ENCODE assay signal across 11 mouse cellular contexts in the genomic region with DNA sequence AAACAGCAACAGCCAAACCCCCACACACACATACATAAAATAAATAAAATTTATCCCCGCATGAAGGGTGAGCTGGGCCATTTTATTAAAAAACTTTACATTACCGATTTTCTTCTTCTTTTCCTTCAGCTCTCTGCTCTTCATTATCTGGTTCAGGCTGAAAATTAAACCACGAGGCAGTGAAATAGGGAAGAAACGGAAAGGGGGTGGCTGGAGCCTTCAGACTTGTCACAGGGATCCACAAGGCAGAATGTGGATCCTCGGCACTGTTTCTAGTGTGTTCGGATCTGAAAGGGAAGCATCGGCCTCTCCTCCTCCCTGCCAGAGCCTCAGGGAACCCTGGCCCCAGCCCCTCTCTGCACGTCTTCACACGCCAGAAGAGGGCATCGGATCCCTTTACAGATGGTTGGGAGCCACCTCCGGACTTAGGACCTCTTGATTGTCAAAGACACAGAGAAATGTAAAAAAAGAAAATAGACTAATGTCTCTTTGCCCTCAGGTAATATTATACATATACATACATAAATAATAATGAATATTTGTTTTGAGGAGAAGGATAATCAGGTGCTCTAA. TPM values are rescaled to one million over a fixed set of nuclear protein-coding genes. Genes with fewer than 3 reads are reported as not detected.
DNase-seq lines count a peak whose midpoint lies in the region; ATAC-seq lines count a peak whose summit lies in the region.
"Had no signal": no experiment of that assay in that cellular context is flagged by ENCODE, and none has a peak within 500 bp of the region (broad histone marks: within the 10 kb centered on the region; RNA-seq: fewer than 3 reads in every experiment).

No protein-coding gene starts in this region.

- no peaks in the 10 kb centered on the region for H3K36me3 ChIP-seq in heart, embryonic 13.5 days
- H3K36me3 ChIP-seq in embryonic facial prominence, embryonic 11.5 days (replicated peaks; ENCODE audit: control insufficient read depth, insufficient read depth, low read depth, low read length), result no peaks in the 10 kb centered on the region
- H3K36me3 ChIP-seq: limb, embryonic 12.5 days had no signal

- no peak overlapping the region for H3K27ac ChIP-seq in heart, embryonic 13.5 days (replicated peaks)
- no peak overlapping the region for H3K27ac ChIP-seq in embryonic facial prominence, embryonic 11.5 days (replicated peaks; ENCODE audit: low read depth, low read length)
- H3K27ac ChIP-seq: limb, embryonic 12.5 days had no signal

- WGBS in heart, embryonic 13.5 days, result 38% methylated on average over 11 of the region's 11 CpGs
- WGBS in embryonic facial prominence, embryonic 11.5 days, result 31% methylated on average over 11 of the region's 11 CpGs

- H3K4me1 ChIP-seq in heart, embryonic 13.5 days, result peaks cover 17% of the 10 kb centered on the region
- H3K4me1 ChIP-seq in embryonic facial prominence, embryonic 11.5 days (ENCODE audit: control insufficient read depth, insufficient read depth, low read length), result no peaks in the 10 kb centered on the region

- H3K4me3 ChIP-seq in heart, embryonic 13.5 days, result no peak overlapping the region
- no peak overlapping the region for H3K4me3 ChIP-seq in embryonic facial prominence, embryonic 11.5 days (ENCODE audit: low read depth, low read length)
- H3K4me3 ChIP-seq: limb, embryonic 12.5 days had no signal

- H3K9ac ChIP-seq in heart, embryonic 13.5 days, result 0 out of 2 replicates have a peak overlapping the region, but pooled peaks have one; percentile 19
- H3K9ac ChIP-seq in embryonic facial prominence, embryonic 11.5 days (replicated peaks; ENCODE audit: low read length), result no peak overlapping the region
- H3K9ac ChIP-seq: limb, embryonic 12.5 days had no signal

- no peak overlapping the region for H3K4me2 ChIP-seq in heart, embryonic 13.5 days
- no peak overlapping the region for H3K4me2 ChIP-seq in embryonic facial prominence, embryonic 11.5 days (ENCODE audit: low read depth, low read length)
- H3K4me2 ChIP-seq: limb, embryonic 12.5 days had no signal

- no peak for DNase-seq in heart, postnatal 25 days (ENCODE audit: low spot score)
- DNase-seq in ovary, postnatal 36 days (ENCODE audit: low spot score), result peak; percentile 18
- DNase-seq in ovary, adult 18-20 months (ENCODE audit: low spot score), result no peak
- peak; percentile 47 for DNase-seq in embryonic facial prominence, embryonic 11.5 days (ENCODE audit: low spot score)
- no peak for DNase-seq in adrenal gland, adult 2 months
- DNase-seq: right cerebral cortex, adult 18-20 months had no signal

- intact Hi-C loops in heart, postnatal 25 days (cut with DNase I), result loop anchor here (5.0 to 10.0 kb wide), 2 partner anchors 138 to 170 kb away; partner anchors contain the start of gene Phospho1

- no peaks in the 10 kb centered on the region for H3K9me3 ChIP-seq in heart, embryonic 13.5 days
- no peaks in the 10 kb centered on the region for H3K9me3 ChIP-seq in embryonic facial prominence, embryonic 11.5 days (replicated peaks; ENCODE audit: control insufficient read depth, low read length)
- H3K9me3 ChIP-seq: limb, embryonic 12.5 days had no signal

- ATAC-seq in heart, embryonic 13.5 days (ENCODE audit: extremely low read depth, insufficient number of reproducible peaks, low FRiP score, low TSS enrichment), result no peak
- no peak for ATAC-seq in embryonic facial prominence, embryonic 11.5 days (replicated peaks; ENCODE audit: insufficient number of reproducible peaks, low FRiP score, low TSS enrichment, low read depth)
- peak; percentile 26; the same call in 1 of the 2 replicates for ATAC-seq in megakaryocyte progenitor cell, adult 5-6 weeks (replicated peaks; ENCODE audit: poor library complexity)
- ATAC-seq in megakaryocyte, adult 5-6 weeks (ENCODE audit: poor library complexity, severe bottlenecking), result no peak
- ATAC-seq: intestine, embryonic 16.5 days had no signal

- H3K27me3 ChIP-seq in heart, embryonic 13.5 days (replicated peaks), result no peaks in the 10 kb centered on the region
- H3K27me3 ChIP-seq in embryonic facial prominence, embryonic 11.5 days (ENCODE audit: control insufficient read depth, insufficient read depth, low read length), result no peaks in the 10 kb centered on the region
- H3K27me3 ChIP-seq: limb, embryonic 12.5 days had no signal

RNA-seq across cellular contexts. Expression of gene Phb, which starts 20.4 kb away (rescaled TPM):
- 241 and 267 TPM in 2 replicates for polyA plus RNA-seq in heart, embryonic 13.5 days (2015; fragmentation: Nextera tagmentation; extraction: Ambion mirVana)
- 100 to 1,000 TPM; 384 to 423 TPM for total RNA-seq in heart, postnatal 25 days (2021)
- 244 and 253 TPM in 2 replicates for polyA plus RNA-seq in embryonic facial prominence, embryonic 11.5 days (2014; fragmentation: Nextera tagmentation; extraction: Ambion mirVana)
- 82.1 and 87.0 TPM in 2 replicates for total RNA-seq in megakaryocyte progenitor cell, adult 5-6 weeks (2015)
- total RNA-seq in megakaryocyte progenitor cell, adult 5-6 weeks (2017), result 119 and 128 TPM in 2 replicates
- total RNA-seq in adrenal gland, adult 2 months (2021), result 100 to 1,000 TPM; 204 to 395 TPM
- 125 and 220 TPM in 2 replicates for polyA plus RNA-seq in adrenal gland, adult 2 months (2012; rRNA removed)
- 20.6 and 20.7 TPM in 2 replicates for total RNA-seq in megakaryocyte, adult 5-6 weeks (2015)
- total RNA-seq in megakaryocyte, adult 5-6 weeks (2017), result 33.9 and 40.9 TPM in 2 replicates

RNA-seq across cellular contexts. Expression of gene Zfp652, which starts 25.3 kb away (rescaled TPM):
- polyA plus RNA-seq in heart, embryonic 13.5 days (2015; fragmentation: Nextera tagmentation; extraction: Ambion mirVana), result 10.0 and 13.0 TPM in 2 replicates
- total RNA-seq in heart, postnatal 25 days (2021), result 10 to 100 TPM; 48.2 to 49.2 TPM
- 10.6 and 12.8 TPM in 2 replicates for polyA plus RNA-seq in embryonic facial prominence, embryonic 11.5 days (2014; fragmentation: Nextera tagmentation; extraction: Ambion mirVana)
- total RNA-seq in megakaryocyte progenitor cell, adult 5-6 weeks (2015), result 30.1 and 37.2 TPM in 2 replicates
- 20.9 and 29.1 TPM in 2 replicates for total RNA-seq in megakaryocyte progenitor cell, adult 5-6 weeks (2017)
- total RNA-seq in adrenal gland, adult 2 months (2021), result 10 to 100 TPM; 39.6 to 40.7 TPM
- polyA plus RNA-seq in adrenal gland, adult 2 months (2012; rRNA removed), result 20.7 and 24.9 TPM in 2 replicates
- total RNA-seq in megakaryocyte, adult 5-6 weeks (2015), result 32.0 and 41.3 TPM in 2 replicates
- 20.6 and 28.1 TPM in 2 replicates for total RNA-seq in megakaryocyte, adult 5-6 weeks (2017)

RNA-seq across cellular contexts. Expression of gene B130006D01Rik, which starts 36.2 kb away (rescaled TPM):
- 0.51 and 0.78 TPM in 2 replicates for polyA plus RNA-seq in heart, embryonic 13.5 days (2015; fragmentation: Nextera tagmentation; extraction: Ambion mirVana)
- under 1 TPM; 0.34 to 0.47 TPM for total RNA-seq in heart, postnatal 25 days (2021)
- polyA plus RNA-seq in embryonic facial prominence, embryonic 11.5 days (2014; fragmentation: Nextera tagmentation; extraction: Ambion mirVana), result 0.67 and 1.3 TPM in 2 replicates
- total RNA-seq in megakaryocyte progenitor cell, adult 5-6 weeks (2015), result 2.1 and 2.5 TPM in 2 replicates
- total RNA-seq in megakaryocyte progenitor cell, adult 5-6 weeks (2017), result 1.2 and 1.9 TPM in 2 replicates
- total RNA-seq in adrenal gland, adult 2 months (2021), result under 1 TPM; 0.58 to 0.76 TPM
- polyA plus RNA-seq in adrenal gland, adult 2 months (2012; rRNA removed), result 0.07 TPM in 1 of 2 replicates, not detected in the other
- 1.3 and 2.7 TPM in 2 replicates for total RNA-seq in megakaryocyte, adult 5-6 weeks (2015)
- total RNA-seq in megakaryocyte, adult 5-6 weeks (2017), result 1.8 and 2.2 TPM in 2 replicates

Comparison
In these comparisons a context has a peak if more than half of its experiments do, and no peak if none do; other contexts are left out.
1. DNase-seq: peak in ovary, postnatal 36 days (single experiment) and embryonic facial prominence, embryonic 11.5 days (single experiment); none in heart, postnatal 25 days (single experiment), ovary, adult 18-20 months (single experiment) and adrenal gland, adult 2 months (single experiment).